ENCODE assay signal across 20 mouse cellular contexts in the genomic region with DNA sequence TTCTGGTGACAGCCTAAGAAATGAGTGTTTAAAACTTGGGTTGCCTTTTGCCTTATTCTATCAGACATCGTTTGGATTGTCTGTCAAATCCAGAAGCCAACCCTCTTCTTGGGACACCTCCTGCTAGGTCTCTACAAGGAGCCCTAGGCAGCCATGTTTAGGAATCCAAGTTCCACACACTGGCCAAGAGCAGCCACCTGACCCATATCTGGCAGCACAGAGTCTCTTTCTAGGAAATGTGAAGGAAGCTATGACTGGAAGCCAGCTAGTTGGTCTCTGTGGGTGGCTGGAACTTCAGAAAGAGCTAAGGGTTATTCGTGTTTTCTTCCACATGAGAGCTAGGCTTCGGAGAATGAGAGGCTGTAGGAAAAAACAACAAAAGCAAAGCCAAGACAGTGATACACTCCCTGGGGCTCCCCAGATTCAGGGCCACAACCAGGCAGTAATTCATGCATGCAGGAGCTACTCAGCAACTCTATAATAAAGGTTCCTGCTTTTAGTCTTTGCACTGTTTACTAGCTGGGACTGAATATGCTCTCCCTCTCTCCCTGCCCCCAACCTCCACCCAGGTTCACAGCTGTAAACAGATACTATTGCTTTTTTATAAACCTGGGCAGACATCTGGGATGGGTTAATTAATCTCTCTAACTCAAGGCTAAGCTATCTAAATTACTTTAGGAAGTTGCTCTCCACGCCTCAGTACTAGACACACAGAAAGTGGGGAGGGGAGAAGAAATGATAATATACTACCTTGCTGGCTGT.
DNase-seq lines count a peak whose midpoint lies in the region; ATAC-seq lines count a peak whose summit lies in the region.
"Had no signal": no experiment of that assay in that cellular context is flagged by ENCODE, and none has a peak within 500 bp of the region (broad histone marks: within the 10 kb centered on the region; RNA-seq: fewer than 3 reads in every experiment).

No protein-coding gene starts in this region.

- H3K9ac ChIP-seq in forebrain, embryonic 15.5 days (replicated peaks): no peak overlapping the region
- no peak overlapping the region for H3K9ac ChIP-seq in kidney, embryonic 16.5 days (replicated peaks; ENCODE audit: low read length)
- no peak overlapping the region for H3K9ac ChIP-seq in embryonic facial prominence, embryonic 11.5 days (replicated peaks; ENCODE audit: low read length)
- no peak overlapping the region for H3K9ac ChIP-seq in limb, embryonic 11.5 days (ENCODE audit: low read length)
- no peak overlapping the region for H3K9ac ChIP-seq in midbrain, embryonic 11.5 days (ENCODE audit: low read length)
- H3K9ac ChIP-seq: forebrain, postnatal 0 days; heart, embryonic 13.5 days; limb, embryonic 13.5 days; liver, embryonic 14.5 days; neural tube, embryonic 13.5 days had no signal

- 59% methylated on average over 4 of the region's 4 CpGs for WGBS in forebrain, embryonic 10.5 days
- WGBS in forebrain, embryonic 15.5 days: 40% methylated on average over 4 of the region's 4 CpGs
- 32% methylated on average over 4 of the region's 4 CpGs for WGBS in kidney, embryonic 16.5 days
- 53% methylated on average over 4 of the region's 4 CpGs for WGBS in embryonic facial prominence, embryonic 11.5 days
- WGBS in limb, embryonic 11.5 days: 44% methylated on average over 4 of the region's 4 CpGs
- WGBS in midbrain, embryonic 11.5 days: 51% methylated on average over 4 of the region's 4 CpGs

- H3K4me2 ChIP-seq in forebrain, embryonic 15.5 days (replicated peaks): no peak overlapping the region
- no peak overlapping the region for H3K4me2 ChIP-seq in kidney, embryonic 16.5 days (replicated peaks; ENCODE audit: low read depth, low read length)
- H3K4me2 ChIP-seq in embryonic facial prominence, embryonic 11.5 days (ENCODE audit: low read depth, low read length): no peak overlapping the region
- H3K4me2 ChIP-seq in limb, embryonic 11.5 days (ENCODE audit: low read depth, severe bottlenecking): no peak overlapping the region
- no peak overlapping the region for H3K4me2 ChIP-seq in midbrain, embryonic 11.5 days
- H3K4me2 ChIP-seq: heart, embryonic 13.5 days; limb, embryonic 13.5 days; neural tube, embryonic 13.5 days had no signal

- peaks cover 49% of the 10 kb centered on the region for H3K4me1 ChIP-seq in forebrain, embryonic 10.5 days
- 0 out of 2 replicates have a peak, but pooled peaks cover 2% of the 10 kb centered on the region for H3K4me1 ChIP-seq in forebrain, embryonic 15.5 days
- H3K4me1 ChIP-seq in kidney, embryonic 16.5 days (ENCODE audit: insufficient read depth, low read length): peaks cover 23% of the 10 kb centered on the region
- H3K4me1 ChIP-seq in embryonic facial prominence, embryonic 11.5 days (ENCODE audit: control insufficient read depth, insufficient read depth, low read length): no peaks in the 10 kb centered on the region
- H3K4me1 ChIP-seq in limb, embryonic 11.5 days (ENCODE audit: control insufficient read depth, insufficient read depth, low read length): peaks cover 21% of the 10 kb centered on the region
- peaks cover 3% of the 10 kb centered on the region; the same call in 1 of the 2 replicates for H3K4me1 ChIP-seq in midbrain, embryonic 11.5 days (ENCODE audit: control insufficient read depth, insufficient read depth, low read length)

- no peak overlapping the region for H3K4me3 ChIP-seq in forebrain, embryonic 10.5 days
- H3K4me3 ChIP-seq in forebrain, embryonic 15.5 days: no peak overlapping the region
- no peak overlapping the region for H3K4me3 ChIP-seq in kidney, embryonic 16.5 days (ENCODE audit: low read length)
- no peak overlapping the region for H3K4me3 ChIP-seq in embryonic facial prominence, embryonic 11.5 days (ENCODE audit: low read depth, low read length)
- no peak overlapping the region for H3K4me3 ChIP-seq in limb, embryonic 11.5 days (ENCODE audit: low read depth, low read length)
- no peak overlapping the region for H3K4me3 ChIP-seq in midbrain, embryonic 11.5 days (ENCODE audit: low read depth, low read length)
- H3K4me3 ChIP-seq: gastrocnemius, adult 2 months; heart, embryonic 13.5 days; limb, embryonic 13.5 days; neural tube, embryonic 13.5 days had no signal

- ATAC-seq in forebrain, embryonic 15.5 days (replicated peaks): no peak
- ATAC-seq in kidney, embryonic 16.5 days (ENCODE audit: low FRiP score, low TSS enrichment): peak; percentile 46; the same call in 1 of the 2 replicates
- no peak for ATAC-seq in embryonic facial prominence, embryonic 11.5 days (replicated peaks; ENCODE audit: insufficient number of reproducible peaks, low FRiP score, low TSS enrichment, low read depth)
- no peak for ATAC-seq in limb, embryonic 11.5 days (ENCODE audit: insufficient number of reproducible peaks, low FRiP score, low TSS enrichment, low read depth)
- ATAC-seq in midbrain, embryonic 11.5 days (ENCODE audit: low FRiP score): no peak
- ATAC-seq: CD4-positive, CD25-positive, alpha-beta regulatory T cell, adult 4 months; forebrain, postnatal 0 days; hindbrain, postnatal 0 days had no signal

- H3K27me3 ChIP-seq in forebrain, embryonic 10.5 days (ENCODE audit: poor library complexity, severe bottlenecking): no peaks in the 10 kb centered on the region
- H3K27me3 ChIP-seq in forebrain, embryonic 15.5 days: no peaks in the 10 kb centered on the region
- no peaks in the 10 kb centered on the region for H3K27me3 ChIP-seq in kidney, embryonic 16.5 days (ENCODE audit: insufficient read depth, low read length)
- H3K27me3 ChIP-seq in embryonic facial prominence, embryonic 11.5 days (ENCODE audit: control insufficient read depth, insufficient read depth, low read length): no peaks in the 10 kb centered on the region
- H3K27me3 ChIP-seq in limb, embryonic 11.5 days (ENCODE audit: control insufficient read depth, insufficient read depth, low read length): no peaks in the 10 kb centered on the region
- H3K27me3 ChIP-seq in midbrain, embryonic 11.5 days (ENCODE audit: control insufficient read depth, insufficient read depth, low read length): no peaks in the 10 kb centered on the region
- H3K27me3 ChIP-seq: heart, embryonic 13.5 days; limb, embryonic 13.5 days; neural tube, embryonic 13.5 days had no signal

- DNase-seq in forebrain, embryonic 10.5 days (ENCODE audit: extremely low spot score, low spot score): no peak
- no peak for DNase-seq in kidney, adult 8-10 months
- DNase-seq in embryonic facial prominence, embryonic 11.5 days (ENCODE audit: low spot score): peak; percentile 50
- no peak for DNase-seq in limb, embryonic 11.5 days (ENCODE audit: low spot score)
- no peak for DNase-seq in midbrain, embryonic 11.5 days (ENCODE audit: low spot score, missing footprints)
- no peak for DNase-seq in MN1 (ENCODE audit: low spot score)
- DNase-seq: adrenal gland, adult 2 months; cerebellum, adult 9-10 months; forebrain, postnatal 0 days; gastrocnemius, adult 2 months; heart, postnatal 4 days; midbrain, embryonic 14.5 days had no signal

- H3K36me3 ChIP-seq in forebrain, embryonic 10.5 days (replicated peaks): no peaks in the 10 kb centered on the region
- no peaks in the 10 kb centered on the region for H3K36me3 ChIP-seq in forebrain, embryonic 15.5 days
- no peaks in the 10 kb centered on the region for H3K36me3 ChIP-seq in kidney, embryonic 16.5 days (ENCODE audit: insufficient read depth, low read length)
- H3K36me3 ChIP-seq in embryonic facial prominence, embryonic 11.5 days (replicated peaks; ENCODE audit: control insufficient read depth, insufficient read depth, low read depth, low read length): no peaks in the 10 kb centered on the region
- H3K36me3 ChIP-seq in limb, embryonic 11.5 days (ENCODE audit: control insufficient read depth, insufficient read depth, low read length): no peaks in the 10 kb centered on the region
- H3K36me3 ChIP-seq in midbrain, embryonic 11.5 days (ENCODE audit: control insufficient read depth, insufficient read depth, low read length): no peaks in the 10 kb centered on the region
- H3K36me3 ChIP-seq: heart, embryonic 13.5 days; limb, embryonic 13.5 days; neural tube, embryonic 13.5 days had no signal

- H3K27ac ChIP-seq in forebrain, embryonic 10.5 days: peak overlapping the region; percentile 56; the same call in 1 of the 2 replicates
- H3K27ac ChIP-seq in forebrain, embryonic 15.5 days (replicated peaks): no peak overlapping the region
- peak overlapping the region; percentile 5; the same call in 1 of the 2 replicates for H3K27ac ChIP-seq in kidney, embryonic 16.5 days (ENCODE audit: low read length)
- no peak overlapping the region for H3K27ac ChIP-seq in embryonic facial prominence, embryonic 11.5 days (replicated peaks; ENCODE audit: low read depth, low read length)
- peak overlapping the region; percentile 21; the same call in 1 of the 2 replicates for H3K27ac ChIP-seq in limb, embryonic 11.5 days (replicated peaks; ENCODE audit: low read depth, low read length)
- H3K27ac ChIP-seq in midbrain, embryonic 11.5 days (ENCODE audit: low read depth, low read length): no peak overlapping the region
- H3K27ac ChIP-seq: gastrocnemius, adult 2 months; heart, embryonic 13.5 days; hindbrain, postnatal 0 days; limb, embryonic 13.5 days; liver, embryonic 14.5 days; neural tube, embryonic 13.5 days had no signal

- H3K9me3 ChIP-seq in forebrain, embryonic 10.5 days: no peaks in the 10 kb centered on the region
- no peaks in the 10 kb centered on the region for H3K9me3 ChIP-seq in forebrain, embryonic 15.5 days
- H3K9me3 ChIP-seq in kidney, embryonic 16.5 days (ENCODE audit: low read length): no peaks in the 10 kb centered on the region
- H3K9me3 ChIP-seq in embryonic facial prominence, embryonic 11.5 days (replicated peaks; ENCODE audit: control insufficient read depth, low read length): no peaks in the 10 kb centered on the region
- H3K9me3 ChIP-seq in limb, embryonic 11.5 days (ENCODE audit: control insufficient read depth, low read length): no peaks in the 10 kb centered on the region
- H3K9me3 ChIP-seq in midbrain, embryonic 11.5 days (ENCODE audit: control insufficient read depth, low read length): no peaks in the 10 kb centered on the region
- H3K9me3 ChIP-seq: heart, embryonic 13.5 days; limb, embryonic 13.5 days; neural tube, embryonic 13.5 days had no signal

Comparison
In these comparisons a context has a peak if more than half of its experiments do, and no peak if none do; other contexts are left out.
1. H3K27ac ChIP-seq: peak in forebrain, embryonic 10.5 days (single experiment), kidney, embryonic 16.5 days (single experiment) and limb, embryonic 11.5 days (single experiment); none in forebrain, embryonic 15.5 days (single experiment), embryonic facial prominence, embryonic 11.5 days (single experiment) and midbrain, embryonic 11.5 days (single experiment).